Mouse (Mus musculus) megakaryocyte, embryonic 14.5 days (primary cell): ENCODE measurements around the gene Prkacb.

Experiments used
- FLI1 ChIP-seq: IDR thresholded peaks from 2 replicates; pipeline ENCODE4 v1.6.1; 2012; ENCODE audit warnings: low read length, inconsistent platforms, mixed read lengths
- GATA1 ChIP-seq: IDR thresholded peaks from 3 replicates; pipeline ENCODE4 v1.6.1; 2012; ENCODE audit warnings: mixed read lengths, low read length, inconsistent platforms, borderline replicate concordance

- TF ChIP-seq GATA1 (no peak), FLI1 (no peak)
Measured at GRCm38 (mm10) chr3:146782548-146782947, 30.2 kb downstream of the Prkacb start.
